Mouse (Mus musculus): Measurements from ENCODE around the gene Ppdpf. TPM values are rescaled to one million over a fixed set of nuclear protein-coding genes. Genes with fewer than 3 reads are reported as not detected.

Gene Ppdpf
- polyA plus RNA-seq, 1 experiment from 2014 or later: 269 TPM

DNA sequence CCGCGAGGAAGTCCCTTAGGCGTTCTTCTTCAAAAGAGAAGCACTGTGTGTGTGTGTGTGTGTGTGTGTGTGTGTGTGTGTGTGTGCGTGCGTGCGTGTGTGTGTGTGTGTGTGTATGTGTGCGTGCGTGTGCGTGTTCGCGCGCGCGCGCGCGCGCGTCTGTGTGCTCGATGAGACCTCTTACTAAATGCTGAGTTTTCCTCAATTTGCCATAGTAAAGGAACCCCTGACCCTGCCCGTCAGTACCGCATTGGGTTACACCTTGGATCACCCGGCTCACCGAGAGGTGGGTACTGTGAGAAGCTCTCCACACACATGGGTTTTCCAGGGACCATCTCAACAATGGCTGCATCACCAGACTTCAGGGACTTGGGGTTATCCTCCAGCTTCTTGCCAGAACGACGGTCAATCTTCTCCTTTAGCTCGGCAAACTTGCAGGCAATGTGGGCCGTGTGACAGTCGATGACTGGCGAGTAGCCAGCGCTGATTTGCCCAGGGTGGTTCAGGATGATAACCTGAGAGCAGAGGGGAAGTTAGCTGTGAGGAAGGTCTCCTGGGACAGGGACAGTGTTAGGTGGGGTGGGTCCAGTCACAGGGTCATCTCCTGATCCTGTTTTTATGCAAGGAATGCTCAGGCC, 38.6 kb upstream of the Ppdpf start:
- H3K4me2 ChIP-seq (ENCODE audit: low read depth, low read length): peak overlapping the region; percentile 88
- ATAC-seq (ENCODE audit: low read depth): no peak
- H3K4me3 ChIP-seq (ENCODE audit: low read depth, low read length): peak overlapping the region; percentile 45
- H3K36me3 ChIP-seq (ENCODE audit: control insufficient read depth, insufficient read depth, low read length): no peaks in the 10 kb centered on the region
- H3K27me3 ChIP-seq (replicated peaks; ENCODE audit: control insufficient read depth, insufficient read depth, low read length): peaks cover 29% of the 10 kb centered on the region
- 22% methylated on average over 15 of the region's 31 CpGs for WGBS
- no peak for DNase-seq (ENCODE audit: low spot score)
- no peaks in the 10 kb centered on the region for H3K9me3 ChIP-seq (ENCODE audit: control insufficient read depth, low read length)
- H3K9ac ChIP-seq (ENCODE audit: low read depth, low read length): peak overlapping the region; percentile 37; the same call in 1 of the 2 replicates
- no peak overlapping the region for H3K27ac ChIP-seq (replicated peaks; ENCODE audit: low read depth, low read length)
- peaks cover 5% of the 10 kb centered on the region; the same call in 1 of the 2 replicates for H3K4me1 ChIP-seq (ENCODE audit: control insufficient read depth, insufficient read depth, low read length)

DNA sequence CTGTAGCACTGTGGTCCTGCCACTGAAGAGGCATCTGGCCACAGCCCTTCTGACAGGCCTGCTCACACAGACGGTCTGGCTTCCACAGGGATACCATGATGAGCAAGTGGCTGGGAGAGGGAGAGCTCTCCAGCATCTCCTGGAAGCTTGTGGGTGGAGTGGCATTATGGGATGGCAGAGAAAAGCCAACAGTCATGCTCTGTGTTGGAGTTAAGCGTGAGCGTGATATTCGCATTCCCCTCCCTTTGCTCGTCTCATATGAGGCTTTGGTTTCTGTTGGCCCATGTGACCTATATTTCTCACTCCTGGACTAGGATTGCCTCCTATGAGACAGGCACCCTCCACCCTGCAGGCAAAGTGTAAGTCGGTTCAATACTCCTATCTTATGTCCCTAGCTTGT, 36.8 kb upstream of the Ppdpf start:
- Histone ChIP-seq H3K4me1 (ENCODE audit: control insufficient read depth, insufficient read depth, low read length) (peaks cover 5% of the 10 kb centered on the region; the same call in 1 of the 2 replicates), H3K9ac (ENCODE audit: low read depth, low read length) (no peak overlapping the region)

DNA sequence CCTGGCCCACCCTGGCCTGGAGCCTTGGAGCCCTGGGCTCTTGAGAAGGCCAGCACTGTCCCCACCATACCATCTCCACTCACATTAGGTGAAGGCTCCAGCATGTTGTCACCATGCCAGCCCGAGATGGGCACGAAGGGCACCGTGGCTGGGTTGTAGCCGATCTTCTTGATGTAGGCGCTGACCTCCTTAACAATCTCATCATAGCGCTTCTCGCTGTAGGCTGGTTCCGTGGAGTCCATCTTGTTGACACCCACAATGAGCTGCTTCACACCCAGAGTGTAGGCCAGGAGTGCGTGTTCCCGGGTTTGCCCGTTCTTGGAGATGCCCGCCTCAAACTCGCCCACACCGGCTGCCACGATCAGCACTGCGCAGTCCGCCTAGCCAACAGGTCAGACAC, 34.3 kb upstream of the Ppdpf start:
- no peak for ATAC-seq (ENCODE audit: low read depth)
- WGBS: 95% methylated on average over 17 of the region's 17 CpGs
- no peak overlapping the region for H3K4me2 ChIP-seq (ENCODE audit: low read depth, low read length)
- no peak overlapping the region for H3K27ac ChIP-seq (replicated peaks; ENCODE audit: low read depth, low read length)
- peaks cover 5% of the 10 kb centered on the region; the same call in 1 of the 2 replicates for H3K4me1 ChIP-seq (ENCODE audit: control insufficient read depth, insufficient read depth, low read length)
- no peak overlapping the region for H3K9ac ChIP-seq (ENCODE audit: low read depth, low read length)
- H3K4me3 ChIP-seq (ENCODE audit: low read depth, low read length): no peak overlapping the region
- no peaks in the 10 kb centered on the region for H3K36me3 ChIP-seq (ENCODE audit: control insufficient read depth, insufficient read depth, low read length)
- no peaks in the 10 kb centered on the region for H3K9me3 ChIP-seq (ENCODE audit: control insufficient read depth, low read length)
- DNase-seq (ENCODE audit: low spot score): no peak
- H3K27me3 ChIP-seq (replicated peaks; ENCODE audit: control insufficient read depth, insufficient read depth, low read length): peaks cover 49% of the 10 kb centered on the region

More for the DNA sequence above, 36.8 kb upstream of the Ppdpf start:
- Histone ChIP-seq H3K9me3 (ENCODE audit: control insufficient read depth, low read length) (no peaks in the 10 kb centered on the region), H3K4me2 (ENCODE audit: low read depth, low read length) (no peak overlapping the region), H3K27ac (replicated peaks; ENCODE audit: low read depth, low read length) (no peak overlapping the region), H3K27me3 (replicated peaks; ENCODE audit: control insufficient read depth, insufficient read depth, low read length) (peaks cover 36% of the 10 kb centered on the region), H3K4me3 (ENCODE audit: low read depth, low read length) (no peak overlapping the region), H3K36me3 (ENCODE audit: control insufficient read depth, insufficient read depth, low read length) (no peaks in the 10 kb centered on the region)
- WGBS: 71% methylated on average over 6 of the region's 6 CpGs
- ATAC-seq (ENCODE audit: low read depth): no peak
- no peak for DNase-seq (ENCODE audit: low spot score)

- H3K27ac ChIP-seq (replicated peaks; ENCODE audit: low read depth, low read length): no peak overlapping the region
- peaks cover 3% of the 10 kb centered on the region; the same call in 1 of the 2 replicates for H3K4me1 ChIP-seq (ENCODE audit: control insufficient read depth, insufficient read depth, low read length)
- H3K27me3 ChIP-seq (replicated peaks; ENCODE audit: control insufficient read depth, insufficient read depth, low read length): peaks cover 50% of the 10 kb centered on the region
- H3K4me3 ChIP-seq (ENCODE audit: low read depth, low read length): no peak overlapping the region
- no peaks in the 10 kb centered on the region for H3K36me3 ChIP-seq (ENCODE audit: control insufficient read depth, insufficient read depth, low read length)
- H3K9ac ChIP-seq (ENCODE audit: low read depth, low read length): no peak overlapping the region
- WGBS: 75% methylated on average over 1 of the region's 1 CpGs
- H3K9me3 ChIP-seq (ENCODE audit: control insufficient read depth, low read length): no peaks in the 10 kb centered on the region
- H3K4me2 ChIP-seq (ENCODE audit: low read depth, low read length): no peak overlapping the region
- ATAC-seq (ENCODE audit: low read depth) (no peak), DNase-seq (ENCODE audit: low spot score) (no peak)
Observed at GRCm38 (mm10) chr2:181153131-181153530, 33.9 kb upstream of the Ppdpf start.

GRCm38 (mm10) chr2:181153837-181154236, 33.2 kb upstream of the Ppdpf start:
- Histone ChIP-seq H3K4me2 (ENCODE audit: low read depth, low read length) (no peak overlapping the region), H3K4me3 (ENCODE audit: low read depth, low read length) (no peak overlapping the region), H3K9ac (ENCODE audit: low read depth, low read length) (no peak overlapping the region), H3K9me3 (ENCODE audit: control insufficient read depth, low read length) (no peaks in the 10 kb centered on the region), H3K27ac (replicated peaks; ENCODE audit: low read depth, low read length) (no peak overlapping the region), H3K36me3 (ENCODE audit: control insufficient read depth, insufficient read depth, low read length) (no peaks in the 10 kb centered on the region), H3K4me1 (ENCODE audit: control insufficient read depth, insufficient read depth, low read length) (no peaks in the 10 kb centered on the region), H3K27me3 (replicated peaks; ENCODE audit: control insufficient read depth, insufficient read depth, low read length) (peaks cover 48% of the 10 kb centered on the region)
- 0% methylated on average over 1 of the region's 1 CpGs for WGBS
- no peak for DNase-seq (ENCODE audit: low spot score)
- ATAC-seq (ENCODE audit: low read depth): no peak

- no peaks in the 10 kb centered on the region for H3K36me3 ChIP-seq (ENCODE audit: control insufficient read depth, insufficient read depth, low read length)
- no peaks in the 10 kb centered on the region for H3K4me1 ChIP-seq (ENCODE audit: control insufficient read depth, insufficient read depth, low read length)
- DNase-seq (ENCODE audit: low spot score) (no peak), ATAC-seq (ENCODE audit: low read depth) (no peak)
- no peak overlapping the region for H3K4me3 ChIP-seq (ENCODE audit: low read depth, low read length)
- no peak overlapping the region for H3K27ac ChIP-seq (replicated peaks; ENCODE audit: low read depth, low read length)
- no peaks in the 10 kb centered on the region for H3K9me3 ChIP-seq (ENCODE audit: control insufficient read depth, low read length)
- H3K4me2 ChIP-seq (ENCODE audit: low read depth, low read length): no peak overlapping the region
- peaks cover 43% of the 10 kb centered on the region for H3K27me3 ChIP-seq (replicated peaks; ENCODE audit: control insufficient read depth, insufficient read depth, low read length)
- 86% methylated on average over 3 of the region's 3 CpGs for WGBS
- H3K9ac ChIP-seq (ENCODE audit: low read depth, low read length): no peak overlapping the region
Observed at GRCm38 (mm10) chr2:181154361-181154760, 32.7 kb upstream of the Ppdpf start.

- DNase-seq (ENCODE audit: low spot score) (no peak), ATAC-seq (ENCODE audit: low read depth) (no peak)
- Histone ChIP-seq H3K9me3 (ENCODE audit: control insufficient read depth, low read length) (no peaks in the 10 kb centered on the region), H3K4me2 (ENCODE audit: low read depth, low read length) (no peak overlapping the region), H3K4me3 (ENCODE audit: low read depth, low read length) (no peak overlapping the region), H3K9ac (ENCODE audit: low read depth, low read length) (no peak overlapping the region), H3K27me3 (replicated peaks; ENCODE audit: control insufficient read depth, insufficient read depth, low read length) (peaks cover 38% of the 10 kb centered on the region), H3K4me1 (ENCODE audit: control insufficient read depth, insufficient read depth, low read length) (no peaks in the 10 kb centered on the region), H3K36me3 (ENCODE audit: control insufficient read depth, insufficient read depth, low read length) (no peaks in the 10 kb centered on the region), H3K27ac (replicated peaks; ENCODE audit: low read depth, low read length) (no peak overlapping the region)
- 71% methylated on average over 8 of the region's 8 CpGs for WGBS
Observed at GRCm38 (mm10) chr2:181154831-181155415, 32.1 kb upstream of the Ppdpf start.

GRCm38 (mm10) chr2:181155801-181156200, 31.2 kb upstream of the Ppdpf start:
- ATAC-seq (ENCODE audit: low read depth): no peak
- no peak for DNase-seq (ENCODE audit: low spot score)
- Histone ChIP-seq H3K4me1 (ENCODE audit: control insufficient read depth, insufficient read depth, low read length) (no peaks in the 10 kb centered on the region), H3K4me2 (ENCODE audit: low read depth, low read length) (peak overlapping the region; percentile 51; the same call in 1 of the 2 replicates), H3K9me3 (ENCODE audit: control insufficient read depth, low read length) (no peaks in the 10 kb centered on the region), H3K27ac (replicated peaks; ENCODE audit: low read depth, low read length) (no peak overlapping the region), H3K36me3 (ENCODE audit: control insufficient read depth, insufficient read depth, low read length) (no peaks in the 10 kb centered on the region), H3K9ac (ENCODE audit: low read depth, low read length) (peak overlapping the region; percentile 37; the same call in 1 of the 2 replicates), H3K27me3 (replicated peaks; ENCODE audit: control insufficient read depth, insufficient read depth, low read length) (peaks cover 38% of the 10 kb centered on the region), H3K4me3 (ENCODE audit: low read depth, low read length) (no peak overlapping the region)
- 76% methylated on average over 4 of the region's 4 CpGs for WGBS
